Mouse (Mus musculus): ENCODE data around the gene Fyn.

The Fyn gene

GRCm38 (mm10) chr10:39484382-39484826 is 115.7 kb downstream of the Fyn start:
- no peak for DNase-seq

- no peak for DNase-seq
Observed at GRCm38 (mm10) chr10:39484892-39485291, 116.2 kb downstream of the Fyn start.

- no peak for DNase-seq
Observed at GRCm38 (mm10) chr10:39485939-39486338, 117.3 kb downstream of the Fyn start.

GRCm38 (mm10) chr10:39486501-39487450 is 118.1 kb downstream of the Fyn start:
- DNase-seq: no peak

- DNase-seq: no peak
Observed at GRCm38 (mm10) chr10:39487740-39488415, 119.2 kb downstream of the Fyn start.

- DNase-seq: no peak
Observed at GRCm38 (mm10) chr10:39488542-39488941, 119.9 kb downstream of the Fyn start.

GRCm38 (mm10) chr10:39488956-39489355 is 120.3 kb downstream of the Fyn start:
- DNase-seq: no peak

- DNase-seq: no peak
Observed at GRCm38 (mm10) chr10:39490349-39491121, 121.9 kb downstream of the Fyn start.

GRCm38 (mm10) chr10:39492146-39492545 is 123.5 kb downstream of the Fyn start:
- DNase-seq: no peak

- DNase-seq: no peak
Observed at GRCm38 (mm10) chr10:39493007-39493406, 124.4 kb downstream of the Fyn start.

GRCm38 (mm10) chr10:39498641-39499040 is 130.0 kb downstream of the Fyn start:
- DNase-seq: no peak

GRCm38 (mm10) chr10:39501571-39501970 is 132.9 kb downstream of the Fyn start:
- peak; percentile 38 to 50 for DNase-seq

- peak; percentile 76 to 86 for DNase-seq
Observed at GRCm38 (mm10) chr10:39501977-39502706, 133.5 kb downstream of the Fyn start.

GRCm38 (mm10) chr10:39503331-39503730 is 134.7 kb downstream of the Fyn start:
- DNase-seq: no peak

- peak in 1 of 2 experiments; percentile 43 for DNase-seq
Observed at GRCm38 (mm10) chr10:39505007-39505406, 136.4 kb downstream of the Fyn start.

GRCm38 (mm10) chr10:39505621-39506020 is 137.0 kb downstream of the Fyn start:
- DNase-seq: no peak

GRCm38 (mm10) chr10:39506353-39506752 is 137.7 kb downstream of the Fyn start:
- peak in 1 of 2 experiments; percentile 33 for DNase-seq

- DNase-seq: peak; percentile 46 to 81
Observed at GRCm38 (mm10) chr10:39506831-39507230, 138.2 kb downstream of the Fyn start.

- DNase-seq: no peak
Observed at GRCm38 (mm10) chr10:39508801-39509200, 140.1 kb downstream of the Fyn start.

GRCm38 (mm10) chr10:39509937-39510336 is 141.3 kb downstream of the Fyn start:
- DNase-seq: no peak

GRCm38 (mm10) chr10:39512631-39513314 is 144.1 kb downstream of the Fyn start:
- DNase-seq: peak in 1 of 2 experiments; percentile 48

GRCm38 (mm10) chr10:39514916-39515315 is 146.3 kb downstream of the Fyn start:
- no peak for DNase-seq

Data from lung, postnatal 4 days (tissue).